Comparison of ENCODE assay signal across 23 mouse cellular contexts in the genomic region with DNA sequence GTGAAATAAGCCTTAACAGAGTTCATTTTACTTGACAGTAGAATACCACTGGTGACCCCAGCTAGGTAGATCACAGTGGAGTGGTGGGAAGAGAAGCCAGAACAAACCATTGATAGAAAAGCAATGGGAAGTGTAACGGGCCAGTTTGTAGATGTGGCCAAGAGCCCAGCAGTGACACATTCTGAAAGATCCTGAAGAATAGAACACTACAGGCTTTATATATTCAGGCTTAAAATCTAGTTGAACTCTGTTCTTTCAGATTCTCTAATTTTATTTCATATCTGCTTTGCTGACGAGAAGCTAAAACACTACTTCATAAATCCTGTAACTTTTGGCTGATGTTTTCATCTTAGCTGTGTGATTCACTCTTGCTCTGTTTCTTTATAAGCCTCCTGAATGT. TPM values are rescaled to one million over a fixed set of nuclear protein-coding genes. Genes with fewer than 3 reads are reported as not detected.
DNase-seq lines count a peak whose midpoint lies in the region; ATAC-seq and TF ChIP-seq lines count a peak whose summit lies in the region.
"Had no signal": no experiment of that assay in that cellular context is flagged by ENCODE, and none has a peak within 500 bp of the region (broad histone marks: within the 10 kb centered on the region; RNA-seq: fewer than 3 reads in every experiment).

No protein-coding gene starts in this region.

- H3K27me3 ChIP-seq in kidney, postnatal 0 days (ENCODE audit: insufficient read depth, low read length), result no peaks in the 10 kb centered on the region
- no peaks in the 10 kb centered on the region for H3K27me3 ChIP-seq in kidney, embryonic 16.5 days (ENCODE audit: insufficient read depth, low read length)
- H3K27me3 ChIP-seq in lung, embryonic 16.5 days (ENCODE audit: control insufficient read depth, insufficient read depth, low read depth, low read length), result no peaks in the 10 kb centered on the region
- H3K27me3 ChIP-seq: forebrain, embryonic 12.5 days; hindbrain, embryonic 15.5 days; limb, embryonic 15.5 days; liver, embryonic 15.5 days; megakaryocyte, embryonic 14.5 days; midbrain, embryonic 12.5 days; neural tube, embryonic 12.5 days had no signal

- no peaks in the 10 kb centered on the region for H3K4me1 ChIP-seq in kidney, postnatal 0 days (replicated peaks; ENCODE audit: insufficient read depth, low read length)
- peaks cover 22% of the 10 kb centered on the region for H3K4me1 ChIP-seq in kidney, embryonic 16.5 days (ENCODE audit: insufficient read depth, low read length)
- peaks cover 16% of the 10 kb centered on the region for H3K4me1 ChIP-seq in lung, embryonic 16.5 days (replicated peaks; ENCODE audit: control insufficient read depth, insufficient read depth, low read length)
- H3K4me1 ChIP-seq: hindbrain, embryonic 15.5 days; neural tube, embryonic 12.5 days had no signal

- intact Hi-C loops in heart, postnatal 14 days (cut with DNase I), result no loop called here

- H3K4me3 ChIP-seq in kidney, postnatal 0 days (replicated peaks; ENCODE audit: low read depth, low read length), result no peak overlapping the region
- no peak overlapping the region for H3K4me3 ChIP-seq in kidney, embryonic 16.5 days (ENCODE audit: low read length)
- H3K4me3 ChIP-seq in lung, embryonic 16.5 days (ENCODE audit: low read length), result no peak overlapping the region
- H3K4me3 ChIP-seq: forebrain, embryonic 12.5 days; hindbrain, embryonic 10.5 days; hindbrain, embryonic 15.5 days; limb, embryonic 10.5 days; limb, embryonic 15.5 days; liver, embryonic 15.5 days; midbrain, embryonic 12.5 days; myocyte; neural tube, embryonic 12.5 days had no signal

- peak; percentile 79 for DNase-seq in heart, adult 11 months
- no peak for DNase-seq in heart, postnatal 14 days
- DNase-seq in kidney, postnatal 0 days (ENCODE audit: low spot score), result peak; percentile 8
- no peak for DNase-seq in lung, adult 18-20 months
- DNase-seq in thymus, postnatal 10 days (ENCODE audit: low spot score in 2 of 2), result no peak
- DNase-seq: adrenal gland, adult 8-10 months; cerebellum, postnatal 14 days; forebrain, postnatal 0 days; kidney, adult 11 months; thymus, adult 2 months; thymus, postnatal 4 days had no signal

- no peak for TF ChIP-seq CTCF in kidney, postnatal 0 days (IDR thresholded peaks at IDR 0.05; ENCODE audit: low read depth)

- ATAC-seq in kidney, postnatal 0 days (replicated peaks; ENCODE audit: low FRiP score, low read depth), result no peak
- ATAC-seq in kidney, embryonic 16.5 days (ENCODE audit: low FRiP score, low TSS enrichment), result no peak
- ATAC-seq in lung, embryonic 16.5 days (ENCODE audit: low read depth), result no peak
- ATAC-seq: forebrain, postnatal 0 days had no signal

- no peaks in the 10 kb centered on the region for H3K36me3 ChIP-seq in kidney, postnatal 0 days (ENCODE audit: insufficient read depth, low read length)
- no peaks in the 10 kb centered on the region for H3K36me3 ChIP-seq in kidney, embryonic 16.5 days (ENCODE audit: insufficient read depth, low read length)
- no peaks in the 10 kb centered on the region for H3K36me3 ChIP-seq in lung, embryonic 16.5 days (ENCODE audit: control insufficient read depth, insufficient read depth, low read length)
- H3K36me3 ChIP-seq: forebrain, embryonic 12.5 days; hindbrain, embryonic 10.5 days; hindbrain, embryonic 15.5 days; limb, embryonic 10.5 days; limb, embryonic 15.5 days; midbrain, embryonic 12.5 days; neural tube, embryonic 12.5 days had no signal

- H3K27ac ChIP-seq in kidney, postnatal 0 days, result no peak overlapping the region
- H3K27ac ChIP-seq in kidney, embryonic 16.5 days (ENCODE audit: low read length), result no peak overlapping the region
- peak overlapping the region; percentile 83 for H3K27ac ChIP-seq in lung, embryonic 16.5 days (ENCODE audit: low read length)
- H3K27ac ChIP-seq: forebrain, embryonic 12.5 days; hindbrain, embryonic 10.5 days; hindbrain, embryonic 15.5 days; limb, embryonic 10.5 days; midbrain, embryonic 12.5 days; neural tube, embryonic 12.5 days had no signal

- no peaks in the 10 kb centered on the region for H3K9me3 ChIP-seq in kidney, postnatal 0 days (replicated peaks; ENCODE audit: low read length)
- no peaks in the 10 kb centered on the region for H3K9me3 ChIP-seq in kidney, embryonic 16.5 days (ENCODE audit: low read length)
- H3K9me3 ChIP-seq in lung, embryonic 16.5 days (ENCODE audit: control insufficient read depth, low read length), result no peaks in the 10 kb centered on the region
- H3K9me3 ChIP-seq: forebrain, embryonic 12.5 days; hindbrain, embryonic 10.5 days; hindbrain, embryonic 15.5 days; limb, embryonic 10.5 days; limb, embryonic 15.5 days; liver, embryonic 15.5 days; megakaryocyte, embryonic 14.5 days; midbrain, embryonic 12.5 days; neural tube, embryonic 12.5 days had no signal

- H3K9ac ChIP-seq in kidney, postnatal 0 days (ENCODE audit: low read depth, low read length), result no peak overlapping the region
- H3K9ac ChIP-seq in kidney, embryonic 16.5 days (replicated peaks; ENCODE audit: low read length), result no peak overlapping the region
- H3K9ac ChIP-seq in lung, embryonic 16.5 days (ENCODE audit: low read length), result no peak overlapping the region
- H3K9ac ChIP-seq: forebrain, embryonic 12.5 days; forebrain, postnatal 0 days; hindbrain, embryonic 15.5 days; limb, embryonic 15.5 days; liver, embryonic 15.5 days; midbrain, embryonic 12.5 days; neural tube, embryonic 12.5 days had no signal

- H3K4me2 ChIP-seq in kidney, postnatal 0 days (ENCODE audit: low read length), result no peak overlapping the region
- no peak overlapping the region for H3K4me2 ChIP-seq in kidney, embryonic 16.5 days (replicated peaks; ENCODE audit: low read depth, low read length)
- peak overlapping the region; percentile 6; the same call in 1 of the 2 replicates for H3K4me2 ChIP-seq in lung, embryonic 16.5 days (ENCODE audit: low read depth, low read length)
- H3K4me2 ChIP-seq: forebrain, embryonic 12.5 days; hindbrain, embryonic 15.5 days; limb, embryonic 15.5 days; liver, embryonic 15.5 days; midbrain, embryonic 12.5 days; neural tube, embryonic 12.5 days had no signal

- WGBS in kidney, postnatal 0 days, result 68% methylated on average over 2 of the region's 2 CpGs
- WGBS in kidney, embryonic 16.5 days, result 67% methylated on average over 2 of the region's 2 CpGs
- WGBS in lung, embryonic 16.5 days, result 55% methylated on average over 2 of the region's 2 CpGs

RNA-seq across cellular contexts. Expression of a gene that starts 48.5 kb away (rescaled TPM):
- total RNA-seq in heart, postnatal 14 days (2021), result 100 to 1,000 TPM; 186 to 196 TPM
- polyA plus RNA-seq in kidney, postnatal 0 days (2015; fragmentation: Nextera tagmentation; extraction: Ambion mirVana), result 193 and 196 TPM in 2 replicates
- polyA plus RNA-seq in kidney, embryonic 16.5 days (2015; fragmentation: Nextera tagmentation; extraction: Ambion mirVana), result 158 and 167 TPM in 2 replicates
- polyA plus RNA-seq in lung, embryonic 16.5 days (2015; fragmentation: Nextera tagmentation; extraction: Ambion mirVana), result 195 TPM in 2 replicates

RNA-seq across cellular contexts. Expression of a gene that starts 48.6 kb away (rescaled TPM):
- 10 to 100 TPM; 69.5 to 71.4 TPM for total RNA-seq in heart, postnatal 14 days (2021)
- 50.7 and 55.4 TPM in 2 replicates for polyA plus RNA-seq in kidney, postnatal 0 days (2015; fragmentation: Nextera tagmentation; extraction: Ambion mirVana)
- polyA plus RNA-seq in kidney, embryonic 16.5 days (2015; fragmentation: Nextera tagmentation; extraction: Ambion mirVana), result 79.1 and 82.5 TPM in 2 replicates
- polyA plus RNA-seq in lung, embryonic 16.5 days (2015; fragmentation: Nextera tagmentation; extraction: Ambion mirVana), result 63.9 and 83.5 TPM in 2 replicates

Comparison
In these comparisons a context has a peak if more than half of its experiments do, and no peak if none do; other contexts are left out.
1. DNase-seq: peak in heart, adult 11 months (single experiment) and kidney, postnatal 0 days (single experiment); none in heart, postnatal 14 days (0 of 2), lung, adult 18-20 months (0 of 2) and thymus, postnatal 10 days (0 of 2).